Mouse (Mus musculus): ENCODE results near the gene Syne1. TPM values are rescaled to one million over a fixed set of nuclear protein-coding genes. Genes with fewer than 3 reads are reported as not detected.

The Syne1 gene
- total and polyA plus RNA-seq, 2 experiments from 2014 or later: 18.7 to 93.3 TPM

GRCm38 (mm10) chr10:5041254-5041653 lies 510.0 kb downstream of the Syne1 start:
- Histone ChIP-seq H3K9me3 (ENCODE audit: low read length) (no peaks in the 10 kb centered on the region), H3K27me3 (ENCODE audit: insufficient read depth, low read length) (no peaks in the 10 kb centered on the region), H3K27ac (no peak overlapping the region), H3K9ac (replicated peaks; ENCODE audit: low read length) (no peak overlapping the region), H3K4me3 (ENCODE audit: low read length) (no peak overlapping the region), H3K4me1 (ENCODE audit: insufficient read depth, low read length) (no peaks in the 10 kb centered on the region), H3K4me2 (ENCODE audit: low read depth, low read length) (no peak overlapping the region), H3K36me3 (ENCODE audit: insufficient read depth, low read length) (peaks cover 29% of the 10 kb centered on the region; the same call in 1 of the 2 replicates)
- DNase-seq (ENCODE audit: low spot score) (no peak), ATAC-seq (no peak)
- WGBS: 57% methylated on average over 8 of the region's 8 CpGs
- TF ChIP-seq CTCF (IDR thresholded peaks at IDR 0.05; ENCODE audit: low read depth): no peak

- Histone ChIP-seq H3K27ac (no peak overlapping the region), H3K36me3 (ENCODE audit: insufficient read depth, low read length) (peaks cover 18% of the 10 kb centered on the region), H3K4me2 (ENCODE audit: low read depth, low read length) (no peak overlapping the region), H3K9me3 (ENCODE audit: low read length) (no peaks in the 10 kb centered on the region), H3K9ac (replicated peaks; ENCODE audit: low read length) (no peak overlapping the region), H3K27me3 (ENCODE audit: insufficient read depth, low read length) (no peaks in the 10 kb centered on the region), H3K4me1 (ENCODE audit: insufficient read depth, low read length) (no peaks in the 10 kb centered on the region), H3K4me3 (ENCODE audit: low read length) (no peak overlapping the region)
- TF ChIP-seq CTCF (IDR thresholded peaks at IDR 0.05; ENCODE audit: low read depth): no peak
- DNase-seq (ENCODE audit: low spot score): no peak
- 35% methylated on average over 15 of the region's 15 CpGs for WGBS
- peak; percentile 67 for ATAC-seq
These were observed 518.9 kb downstream of the Syne1 start for GRCm38 (mm10) chr10:5032192-5033048.

DNA sequence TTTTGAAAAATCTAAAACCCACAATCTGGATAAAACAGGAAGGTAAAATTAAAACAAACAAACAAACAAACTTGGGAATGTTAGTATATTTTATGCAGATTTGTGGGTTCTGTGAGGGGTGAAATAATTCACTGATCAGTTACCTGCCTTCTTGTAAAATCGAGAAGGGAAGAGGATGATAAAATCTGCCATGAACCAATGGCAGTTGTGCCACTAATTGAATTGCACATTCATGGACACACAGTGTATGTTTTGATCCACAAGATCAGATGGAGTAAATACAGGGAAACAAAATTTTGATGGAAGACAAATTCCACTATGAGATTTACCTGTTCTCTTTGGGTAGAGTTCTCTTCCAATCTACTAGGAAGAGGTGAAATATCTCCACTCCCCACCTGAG lies 521.4 kb downstream of the Syne1 start:
- WGBS: 100% methylated on average over 1 of the region's 1 CpGs
- Histone ChIP-seq H3K9ac (replicated peaks; ENCODE audit: low read length) (no peak overlapping the region), H3K27me3 (ENCODE audit: insufficient read depth, low read length) (no peaks in the 10 kb centered on the region), H3K36me3 (ENCODE audit: insufficient read depth, low read length) (peaks cover 3% of the 10 kb centered on the region; the same call in 1 of the 2 replicates), H3K4me2 (ENCODE audit: low read depth, low read length) (no peak overlapping the region), H3K9me3 (ENCODE audit: low read length) (no peaks in the 10 kb centered on the region), H3K4me1 (ENCODE audit: insufficient read depth, low read length) (no peaks in the 10 kb centered on the region), H3K27ac (no peak overlapping the region), H3K4me3 (ENCODE audit: low read length) (no peak overlapping the region)
- no peak for TF ChIP-seq CTCF (IDR thresholded peaks at IDR 0.05; ENCODE audit: low read depth)
- no peak for ATAC-seq
- no peak for DNase-seq (ENCODE audit: low spot score)

GRCm38 (mm10) chr10:5029161-5029560 lies 522.1 kb downstream of the Syne1 start:
- H3K9ac ChIP-seq (replicated peaks; ENCODE audit: low read length): no peak overlapping the region
- 73% methylated on average over 2 of the region's 2 CpGs for WGBS
- H3K36me3 ChIP-seq (ENCODE audit: insufficient read depth, low read length): peaks cover 3% of the 10 kb centered on the region; the same call in 1 of the 2 replicates
- H3K27ac ChIP-seq: no peak overlapping the region
- no peak overlapping the region for H3K4me3 ChIP-seq (ENCODE audit: low read length)
- no peaks in the 10 kb centered on the region for H3K27me3 ChIP-seq (ENCODE audit: insufficient read depth, low read length)
- no peak for TF ChIP-seq CTCF (IDR thresholded peaks at IDR 0.05; ENCODE audit: low read depth)
- ATAC-seq (no peak), DNase-seq (ENCODE audit: low spot score) (no peak)
- H3K9me3 ChIP-seq (ENCODE audit: low read length): no peaks in the 10 kb centered on the region
- H3K4me1 ChIP-seq (ENCODE audit: insufficient read depth, low read length): no peaks in the 10 kb centered on the region
- H3K4me2 ChIP-seq (ENCODE audit: low read depth, low read length): no peak overlapping the region

DNA sequence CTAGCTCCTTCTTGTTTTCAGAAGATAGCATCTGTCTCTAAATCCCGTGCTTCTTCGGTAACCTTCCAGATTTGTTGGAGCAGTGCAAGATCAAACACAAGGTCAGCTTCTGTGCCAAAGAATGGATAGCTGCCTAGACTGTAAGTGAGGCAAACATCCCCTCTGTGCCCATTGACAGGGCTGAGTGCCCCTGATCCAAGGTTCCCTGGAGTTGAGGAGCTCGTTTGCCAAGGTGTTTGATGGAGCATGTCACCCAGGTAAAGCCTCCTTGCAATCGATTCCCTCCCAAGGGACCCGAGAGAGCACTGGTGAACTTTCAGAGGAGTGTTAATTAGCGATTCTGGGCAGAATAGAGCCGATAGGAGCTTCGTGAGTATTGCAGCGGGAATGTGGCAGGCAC lies 523.0 kb downstream of the Syne1 start:
- Histone ChIP-seq H3K36me3 (ENCODE audit: insufficient read depth, low read length) (peaks cover 3% of the 10 kb centered on the region; the same call in 1 of the 2 replicates), H3K9me3 (ENCODE audit: low read length) (no peaks in the 10 kb centered on the region), H3K27me3 (ENCODE audit: insufficient read depth, low read length) (no peaks in the 10 kb centered on the region), H3K9ac (replicated peaks; ENCODE audit: low read length) (no peak overlapping the region), H3K27ac (no peak overlapping the region), H3K4me2 (ENCODE audit: low read depth, low read length) (no peak overlapping the region), H3K4me3 (ENCODE audit: low read length) (no peak overlapping the region), H3K4me1 (ENCODE audit: insufficient read depth, low read length) (no peaks in the 10 kb centered on the region)
- no peak for ATAC-seq
- no peak for TF ChIP-seq CTCF (IDR thresholded peaks at IDR 0.05; ENCODE audit: low read depth)
- DNase-seq (ENCODE audit: low spot score): no peak
- WGBS: 88% methylated on average over 9 of the region's 9 CpGs

DNA sequence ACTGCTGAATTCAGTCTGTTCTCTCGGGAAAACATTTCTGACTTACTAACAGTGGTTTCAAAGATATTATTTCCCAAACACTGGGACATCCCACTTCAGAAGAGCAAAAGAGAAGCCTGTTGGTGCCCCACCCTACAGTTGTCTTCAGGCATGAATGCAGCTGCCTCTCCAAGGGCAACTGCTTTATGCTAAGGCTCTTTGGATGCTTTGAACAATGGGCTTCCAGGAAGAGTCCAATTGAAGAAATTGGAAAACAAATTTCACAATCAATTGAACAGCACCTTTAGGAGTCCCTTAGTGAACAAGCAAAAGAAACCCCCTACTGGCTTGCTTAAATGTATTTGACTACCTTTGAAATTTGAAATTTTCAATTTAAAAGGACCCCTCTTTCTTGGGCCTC lies 524.1 kb downstream of the Syne1 start:
- DNase-seq (ENCODE audit: low spot score): no peak
- Histone ChIP-seq H3K9me3 (ENCODE audit: low read length) (no peaks in the 10 kb centered on the region), H3K27ac (no peak overlapping the region), H3K36me3 (ENCODE audit: insufficient read depth, low read length) (peaks cover 3% of the 10 kb centered on the region; the same call in 1 of the 2 replicates), H3K27me3 (ENCODE audit: insufficient read depth, low read length) (no peaks in the 10 kb centered on the region), H3K9ac (replicated peaks; ENCODE audit: low read length) (no peak overlapping the region), H3K4me1 (ENCODE audit: insufficient read depth, low read length) (no peaks in the 10 kb centered on the region), H3K4me3 (ENCODE audit: low read length) (no peak overlapping the region), H3K4me2 (ENCODE audit: low read depth, low read length) (no peak overlapping the region)
- WGBS: 82% methylated on average over 1 of the region's 1 CpGs
- ATAC-seq: no peak
- no peak for TF ChIP-seq CTCF (IDR thresholded peaks at IDR 0.05; ENCODE audit: low read depth)

GRCm38 (mm10) chr10:5025906-5026305 lies 525.4 kb downstream of the Syne1 start:
- 92% methylated on average over 4 of the region's 4 CpGs for WGBS
- H3K4me2 ChIP-seq (ENCODE audit: low read depth, low read length): no peak overlapping the region
- H3K9ac ChIP-seq (replicated peaks; ENCODE audit: low read length): no peak overlapping the region
- no peaks in the 10 kb centered on the region; the same call in 1 of the 2 replicates for H3K36me3 ChIP-seq (ENCODE audit: insufficient read depth, low read length)
- no peak for DNase-seq (ENCODE audit: low spot score)
- no peaks in the 10 kb centered on the region for H3K4me1 ChIP-seq (ENCODE audit: insufficient read depth, low read length)
- TF ChIP-seq CTCF (IDR thresholded peaks at IDR 0.05; ENCODE audit: low read depth): no peak
- no peak for ATAC-seq
- H3K4me3 ChIP-seq (ENCODE audit: low read length): no peak overlapping the region
- no peak overlapping the region for H3K27ac ChIP-seq
- no peaks in the 10 kb centered on the region for H3K9me3 ChIP-seq (ENCODE audit: low read length)
- H3K27me3 ChIP-seq (ENCODE audit: insufficient read depth, low read length): no peaks in the 10 kb centered on the region
